Mouse (Mus musculus) midbrain, embryonic 14.5 days (tissue): ENCODE results near the gene Efcc1. TPM values are rescaled to one million over a fixed set of nuclear protein-coding genes. Genes with fewer than 3 reads are reported as not detected.

Experiments
- ATAC-seq: fragments of 200-750 bp; cut with Nextera tagmentation; 2 replicates; pipeline ENCODE4 v1.8.0; 2017; ENCODE audit warnings: moderate number of reproducible peaks, moderate library complexity; ENCODE audit not compliant: low FRiP score, low TSS enrichment
- DNase-seq: peaks from one replicate; pipeline ENCODE4 v3.0.0-alpha.2; 2015
- H3K27ac ChIP-seq: fragments of 300-500 bp; sonication (generic); replicated peaks from 2 replicates; pipeline ENCODE4 v1.5.1; 2014; ENCODE audit warnings: mild to moderate bottlenecking, low read depth, low read length, moderate library complexity
- H3K27me3 ChIP-seq: fragments of 300-500 bp; sonication (generic); 2 replicates; pipeline ENCODE4 v1.6.1; 2014; ENCODE audit warnings: low read length, control low read depth, mixed read lengths; ENCODE audit not compliant: control insufficient read depth, insufficient read depth
- H3K36me3 ChIP-seq: fragments of 300-500 bp; sonication (generic); 2 replicates; pipeline ENCODE4 v1.6.1; 2014; ENCODE audit warnings: low read length, control low read depth; ENCODE audit not compliant: control insufficient read depth, insufficient read depth
- H3K4me1 ChIP-seq: fragments of 300-500 bp; sonication (generic); 2 replicates; pipeline ENCODE4 v1.6.1; 2014; ENCODE audit warnings: mild to moderate bottlenecking, antibody characterized with exemption, low read length, control low read depth; ENCODE audit not compliant: control insufficient read depth, insufficient read depth
- H3K4me2 ChIP-seq: fragments of 300-500 bp; sonication (generic); 2 replicates; pipeline ENCODE4 v1.6.1; 2014; ENCODE audit warnings: mild to moderate bottlenecking, low read length, moderate library complexity
- H3K4me3 ChIP-seq: fragments of 300-500 bp; sonication (generic); replicated peaks from 2 replicates; pipeline ENCODE4 v1.5.1; 2014; ENCODE audit warnings: low read depth, low read length
- H3K9ac ChIP-seq: fragments of 300-500 bp; sonication (generic); replicated peaks from 2 replicates; pipeline ENCODE4 v1.6.1; 2014; ENCODE audit warnings: mild to moderate bottlenecking, low read length, moderate library complexity
- H3K9me3 ChIP-seq: fragments of 300-500 bp; sonication (generic); 2 replicates; pipeline ENCODE4 v1.6.1; 2016; ENCODE audit warnings: low read length, control low read depth, mixed read lengths; ENCODE audit not compliant: control insufficient read depth
- WGBS: fragments of 180-500 bp; shearing (Covaris S2); extraction: QIAGEN DNeasy Blood & Tissue Kit; methylation state at CpG from one replicate; pipeline ENCODE4 v1.1.7; 2014; 5-methylcytosine and 5-hydroxymethylcytosine counted together
- polyA plus RNA-seq: library from polyadenylated mRNA; unstranded; fragments of >200 nt; fragmentation: Nextera tagmentation; extraction: Ambion mirVana; gene quantifications from 2 replicates; pipeline ENCODE4 v1.2.1, GENCODE M21; 2014

Gene Efcc1
- polyA plus RNA-seq, 1 experiment from 2014 or later = 5.0 TPM

DNA sequence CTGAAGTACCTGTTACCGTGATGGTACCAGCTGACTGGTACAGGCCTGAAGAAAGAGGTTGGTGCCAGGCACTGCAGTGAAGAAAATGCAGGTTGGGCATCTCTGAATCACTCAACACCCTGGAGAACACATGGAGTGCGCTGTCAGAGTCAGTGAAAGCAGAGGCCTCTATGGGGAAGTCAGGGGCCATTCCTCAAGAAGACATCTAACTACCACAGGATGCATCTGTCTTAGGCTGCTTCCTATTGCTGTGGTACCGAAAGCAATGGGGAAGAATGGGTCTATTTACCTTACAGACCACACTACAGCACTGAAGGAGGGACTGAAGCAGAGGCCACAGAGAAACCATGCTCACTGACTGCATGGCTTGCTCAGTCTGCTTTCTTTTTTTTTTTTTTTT, 2.6 kb upstream of the Efcc1 start:
- ATAC-seq (no peak), DNase-seq (no peak)
- 71% methylated on average over 3 of the region's 3 CpGs for WGBS
- Histone ChIP-seq H3K36me3 (no peaks in the 10 kb centered on the region), H3K4me2 (no peak overlapping the region), H3K27ac (no peak overlapping the region), H3K4me1 (peaks cover 12% of the 10 kb centered on the region), H3K9ac (no peak overlapping the region), H3K9me3 (no peaks in the 10 kb centered on the region), H3K27me3 (peaks cover 30% of the 10 kb centered on the region; the same call in 1 of the 2 replicates), H3K4me3 (no peak overlapping the region)

DNA sequence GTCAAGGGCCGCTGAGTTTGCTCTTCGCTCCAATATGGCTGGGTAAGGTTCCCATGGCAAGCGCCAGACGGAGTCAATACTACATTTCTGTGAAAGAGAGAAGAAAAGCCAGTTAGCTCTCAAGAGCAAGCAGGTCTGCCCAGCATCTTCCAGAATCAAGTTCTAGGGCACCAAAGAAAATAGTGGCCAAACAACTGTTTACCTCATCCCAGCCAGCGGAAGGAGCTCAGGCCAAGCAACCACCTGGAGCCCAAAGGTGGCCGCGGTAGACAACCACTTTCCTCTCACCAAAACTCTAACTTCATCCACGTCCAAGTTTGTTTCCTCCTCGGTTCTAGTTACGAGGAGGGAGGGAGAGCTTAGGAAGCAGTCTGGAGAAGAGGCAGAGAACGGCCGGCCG, 528 bp upstream of the Efcc1 start:
- no peak for DNase-seq
- H3K4me3 ChIP-seq = peak overlapping the region; percentile 58
- no peak for ATAC-seq
- H3K4me1 ChIP-seq = peaks cover 12% of the 10 kb centered on the region
- 14% methylated on average over 13 of the region's 13 CpGs for WGBS
- peak overlapping the region; percentile 65; the same call in 1 of the 2 replicates for H3K9ac ChIP-seq
- peak overlapping the region; percentile 72; the same call in 1 of the 2 replicates for H3K27ac ChIP-seq
- peak overlapping the region; percentile 87 for H3K4me2 ChIP-seq
- no peaks in the 10 kb centered on the region for H3K9me3 ChIP-seq
- peaks cover 42% of the 10 kb centered on the region for H3K27me3 ChIP-seq
- no peaks in the 10 kb centered on the region for H3K36me3 ChIP-seq

DNA sequence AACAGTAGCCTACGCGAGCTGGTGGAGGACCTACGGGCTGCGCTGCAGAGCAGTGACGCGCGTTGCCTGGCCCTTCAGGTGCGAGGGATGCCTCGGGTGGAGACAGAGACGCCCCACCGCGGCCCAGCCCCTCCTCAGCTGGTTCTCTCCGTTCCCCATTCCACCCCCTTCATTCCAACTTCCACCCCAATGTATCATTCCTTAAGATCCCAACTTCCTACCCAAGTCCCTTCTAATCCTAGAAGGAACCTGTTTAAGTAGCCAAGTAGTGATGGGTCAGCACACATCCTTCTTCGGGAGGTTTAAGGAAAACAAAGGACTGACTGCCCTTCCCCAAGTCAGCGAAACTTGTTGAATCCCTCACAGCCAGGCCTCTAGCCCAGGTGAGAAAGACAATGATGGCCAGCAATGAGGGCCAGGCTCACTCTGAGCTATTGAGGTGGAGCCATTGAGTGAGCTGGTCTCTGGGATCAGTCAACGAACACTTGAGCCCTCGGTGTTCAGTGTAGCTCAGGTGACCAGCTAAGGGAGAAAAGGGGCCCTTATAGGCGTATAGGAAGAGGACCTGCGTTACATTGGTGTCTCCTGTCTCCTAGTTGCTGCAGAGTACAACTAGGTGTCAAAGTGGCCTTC, 910 bp downstream of the Efcc1 start:
- DNase-seq (no peak), ATAC-seq (no peak)
- Histone ChIP-seq H3K4me1 (peaks cover 12% of the 10 kb centered on the region), H3K36me3 (no peaks in the 10 kb centered on the region), H3K4me2 (peak overlapping the region; percentile 87), H3K9me3 (no peaks in the 10 kb centered on the region), H3K4me3 (peak overlapping the region; percentile 58), H3K27me3 (peaks cover 42% of the 10 kb centered on the region), H3K27ac (peak overlapping the region; percentile 72), H3K9ac (peak overlapping the region; percentile 65)
- WGBS = 3% methylated on average over 19 of the region's 19 CpGs

DNA sequence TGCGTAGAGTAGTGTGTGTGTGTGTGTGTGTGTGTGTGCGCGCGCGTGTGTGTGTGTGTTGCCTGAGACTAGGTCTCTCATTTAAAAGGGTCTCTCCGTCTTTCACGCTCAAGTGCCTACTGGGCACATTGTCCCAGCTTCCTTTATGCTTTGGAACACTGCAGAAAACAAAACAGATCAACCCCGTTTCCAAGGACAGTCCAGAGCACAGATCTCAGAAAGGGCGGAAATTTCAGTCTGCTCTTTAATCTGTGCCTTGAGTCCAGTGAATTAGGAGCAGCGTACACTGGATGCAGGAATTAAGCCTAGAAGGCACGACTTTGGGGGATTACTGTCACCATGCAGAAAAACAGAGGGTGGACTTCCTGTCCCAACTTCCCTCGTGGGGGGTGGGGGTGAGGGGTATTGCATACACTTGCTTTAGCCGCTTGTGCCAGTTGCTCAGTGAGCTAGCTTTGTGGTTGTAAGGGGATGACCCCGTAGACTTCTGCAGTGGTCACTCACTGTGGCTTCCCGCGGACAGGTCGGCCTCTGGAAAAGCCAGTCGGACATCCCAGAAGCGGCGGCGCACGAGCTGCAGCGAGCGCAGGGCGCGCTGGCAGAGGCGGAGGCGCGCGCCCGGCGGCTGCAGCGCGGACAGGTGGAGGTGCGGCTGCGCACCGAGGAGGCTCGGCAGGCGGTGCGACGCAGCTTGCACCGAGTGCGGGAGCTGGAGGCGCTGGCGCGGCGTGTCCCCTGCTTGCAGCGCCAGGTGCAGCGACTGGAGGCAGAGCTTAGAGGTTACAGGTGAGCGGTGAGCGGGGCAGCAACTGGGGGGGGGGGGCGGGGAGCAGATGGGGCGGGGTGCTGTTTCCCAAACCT, 1.7 kb downstream of the Efcc1 start:
- peak; percentile 79 for DNase-seq
- under 1% methylated on average over 51 of the region's 53 CpGs for WGBS
- Histone ChIP-seq H3K36me3 (no peaks in the 10 kb centered on the region), H3K9ac (peak overlapping the region; percentile 43), H3K4me2 (peak overlapping the region; percentile 87), H3K4me1 (peaks cover 12% of the 10 kb centered on the region), H3K9me3 (no peaks in the 10 kb centered on the region), H3K27me3 (peaks cover 42% of the 10 kb centered on the region), H3K27ac (no peak overlapping the region), H3K4me3 (peak overlapping the region; percentile 58)
- ATAC-seq = 0 out of 2 replicates have a peak, but pooled peaks have one; percentile 26

DNA sequence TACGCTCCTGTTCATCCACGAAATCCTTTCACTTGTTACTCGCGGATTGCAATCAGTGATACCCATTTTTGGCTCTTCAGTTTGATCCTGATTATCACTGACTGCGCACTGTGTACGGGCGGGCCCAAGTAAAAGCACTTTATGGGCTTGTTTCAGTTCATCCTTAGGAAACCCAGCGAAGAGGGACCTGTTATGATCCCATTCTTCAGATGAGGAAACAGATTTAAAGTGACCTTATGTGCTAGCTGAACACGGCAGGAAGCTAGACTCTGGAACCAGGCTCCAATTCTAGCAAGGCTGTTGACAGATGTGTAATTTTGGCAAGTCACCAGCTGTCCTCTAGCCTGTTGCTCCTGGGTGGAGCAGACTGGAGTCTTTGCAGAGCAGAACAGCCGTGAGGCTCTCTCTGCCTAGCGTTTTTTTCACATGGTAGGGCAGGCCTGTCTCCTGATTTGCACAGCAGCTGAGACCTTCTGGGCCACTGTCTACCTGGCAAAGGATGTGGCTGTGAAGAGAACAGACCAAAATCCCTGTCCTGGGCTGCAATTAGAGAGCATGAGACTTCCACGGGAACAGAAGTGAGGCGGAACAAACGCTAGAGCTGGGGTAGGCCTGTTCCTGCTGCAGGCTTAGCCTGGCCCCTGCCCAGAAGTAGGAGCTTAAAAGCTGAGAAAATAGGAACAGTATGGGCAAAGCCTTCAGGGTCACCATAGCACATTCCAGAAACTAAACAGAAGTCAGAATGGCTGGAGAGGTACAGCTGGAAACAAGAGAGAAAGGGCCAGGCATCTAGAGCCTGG, 2.7 kb downstream of the Efcc1 start:
- ATAC-seq (no peak), DNase-seq (peak; percentile 24)

DNA sequence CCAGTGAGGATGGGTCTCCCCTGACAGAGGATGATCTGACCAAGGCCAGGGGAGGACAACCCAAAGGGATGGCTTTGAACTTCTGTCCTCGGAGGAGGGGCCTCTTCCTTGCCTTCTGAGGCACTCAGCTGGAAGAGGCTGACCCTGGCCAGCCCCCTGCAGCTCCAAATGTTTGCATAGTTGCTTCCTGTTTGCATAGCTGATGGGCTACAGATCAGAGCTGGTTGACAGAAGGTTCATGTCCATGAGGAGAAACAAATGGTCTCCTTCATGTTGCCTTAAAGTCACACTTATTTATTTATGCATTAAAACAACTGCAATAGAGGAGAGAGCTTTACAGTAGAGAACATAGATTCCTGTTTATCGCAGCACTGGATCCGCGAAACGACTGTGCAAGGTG, 3.5 kb downstream of the Efcc1 start:
- no peak for ATAC-seq
- no peak overlapping the region for H3K4me2 ChIP-seq
- no peak overlapping the region for H3K9ac ChIP-seq
- H3K9me3 ChIP-seq = no peaks in the 10 kb centered on the region
- H3K27ac ChIP-seq = no peak overlapping the region
- H3K27me3 ChIP-seq = peaks cover 42% of the 10 kb centered on the region
- no peak overlapping the region for H3K4me3 ChIP-seq
- DNase-seq = peak; percentile 17
- H3K4me1 ChIP-seq = peaks cover 16% of the 10 kb centered on the region
- 75% methylated on average over 5 of the region's 5 CpGs for WGBS
- no peaks in the 10 kb centered on the region for H3K36me3 ChIP-seq

More for the DNA sequence above, 2.7 kb downstream of the Efcc1 start:
- Histone ChIP-seq H3K36me3 (no peaks in the 10 kb centered on the region), H3K27ac (no peak overlapping the region), H3K9me3 (no peaks in the 10 kb centered on the region), H3K9ac (no peak overlapping the region), H3K27me3 (peaks cover 42% of the 10 kb centered on the region), H3K4me1 (peaks cover 16% of the 10 kb centered on the region), H3K4me2 (peak overlapping the region; percentile 87), H3K4me3 (peak overlapping the region; percentile 58)
- 27% methylated on average over 14 of the region's 14 CpGs for WGBS

DNA sequence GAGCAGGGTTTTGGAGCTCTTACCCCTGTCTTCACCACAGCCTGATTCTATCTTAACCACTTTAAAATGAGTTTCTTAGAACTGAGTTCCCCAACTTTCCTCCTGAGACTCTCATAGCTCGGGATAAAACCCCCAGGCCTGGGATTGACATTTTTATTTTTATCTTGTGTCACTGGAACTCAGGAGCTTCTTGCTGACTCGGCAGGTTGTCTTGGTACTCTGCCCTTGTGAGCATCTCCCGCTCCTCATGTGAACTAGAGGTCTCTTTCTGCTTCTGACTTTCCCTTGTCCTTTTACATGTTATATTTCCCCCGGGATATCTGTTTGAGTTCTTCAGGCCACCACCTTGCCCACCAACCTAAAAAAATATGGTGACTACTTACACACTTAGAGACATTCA, 6.3 kb downstream of the Efcc1 start:
- no peak overlapping the region for H3K27ac ChIP-seq
- H3K4me3 ChIP-seq = no peak overlapping the region
- WGBS = 82% methylated on average over 4 of the region's 4 CpGs
- no peak for DNase-seq
- no peak for ATAC-seq
- peaks cover 24% of the 10 kb centered on the region for H3K27me3 ChIP-seq
- no peaks in the 10 kb centered on the region for H3K36me3 ChIP-seq
- H3K4me1 ChIP-seq = peaks cover 9% of the 10 kb centered on the region
- H3K4me2 ChIP-seq = no peak overlapping the region
- H3K9me3 ChIP-seq = no peaks in the 10 kb centered on the region
- H3K9ac ChIP-seq = no peak overlapping the region

DNA sequence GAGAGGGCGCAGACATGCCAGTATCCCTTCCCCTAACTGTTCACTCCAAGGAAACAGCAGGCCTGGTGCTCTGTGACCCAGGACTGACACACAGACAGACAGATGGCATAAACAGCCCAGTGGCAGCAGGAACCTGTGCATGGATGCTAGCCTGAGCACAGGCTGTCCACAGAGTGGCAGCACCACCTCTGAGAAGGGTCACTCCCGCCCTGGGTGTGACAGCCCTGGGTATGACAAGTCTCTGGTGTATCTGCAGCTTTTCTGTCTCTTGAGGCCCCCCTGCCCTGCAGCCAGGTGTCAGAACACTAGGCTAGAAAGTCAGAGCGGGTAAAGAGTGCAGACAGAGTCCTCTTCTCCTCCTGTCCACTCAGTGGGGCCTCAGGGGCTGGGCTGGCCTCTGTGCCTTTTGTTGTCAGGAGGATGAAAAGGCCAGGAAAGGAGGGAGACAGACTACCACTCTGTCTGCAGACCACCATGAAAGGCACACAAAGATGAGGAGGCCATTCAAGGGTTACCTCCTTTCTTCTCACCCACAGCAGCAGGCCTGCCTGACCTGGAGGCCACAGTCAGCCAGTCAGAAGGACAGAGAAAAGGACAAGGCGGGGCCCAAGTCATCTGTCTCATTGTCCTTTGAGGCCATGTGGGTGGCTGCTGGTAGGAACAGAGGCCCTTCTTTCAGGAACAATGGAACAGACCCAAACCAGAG, 7.4 kb downstream of the Efcc1 start:
- ATAC-seq (no peak), DNase-seq (peak; percentile 20)
- H3K4me3 ChIP-seq = no peak overlapping the region

More for the DNA sequence above, 7.4 kb downstream of the Efcc1 start:
- no peaks in the 10 kb centered on the region for H3K36me3 ChIP-seq
- no peak overlapping the region for H3K4me2 ChIP-seq
- peaks cover 13% of the 10 kb centered on the region for H3K27me3 ChIP-seq
- no peak overlapping the region for H3K9ac ChIP-seq
- H3K9me3 ChIP-seq = no peaks in the 10 kb centered on the region
- H3K4me1 ChIP-seq = peaks cover 3% of the 10 kb centered on the region; the same call in 1 of the 2 replicates
- no peak overlapping the region for H3K27ac ChIP-seq
- 21% methylated on average over 4 of the region's 4 CpGs for WGBS
